Mouse (Mus musculus): Measurements from ENCODE around the gene Pex11g.

GRCm38 (mm10) chr8:3496428-3496748, 28.9 kb upstream of the Pex11g start:
- TF ChIP-seq POLR2A (IDR thresholded peaks at IDR 0.05; ENCODE audit: borderline replicate concordance, low read depth, low read length) (no peak), CTCF (IDR thresholded peaks at IDR 0.05; ENCODE audit: low read depth, low read length) (no peak)

All from bone marrow macrophage, adult 2 months (primary cell).